Mouse (Mus musculus) gastrocnemius, adult 2 months (tissue): ENCODE measurements around the gene Cdk2ap2. TPM values are rescaled to one million over a fixed set of nuclear protein-coding genes. Genes with fewer than 3 reads are reported as not detected.

Experiments used
- DNase-seq: peaks from one replicate; pipeline ENCODE4 v3.0.0; 2022
- H3K27ac ChIP-seq: fragments of 200-600 bp; 2 replicates; pipeline ENCODE4 v1.8.1; 2022; ENCODE audit warnings: mild to moderate bottlenecking
- H3K4me3 ChIP-seq: fragments of 200-600 bp; 2 replicates; pipeline ENCODE4 v1.8.1; 2022; ENCODE audit warnings: mild to moderate bottlenecking, moderate library complexity
- CTCF ChIP-seq: fragments of 200-600 bp; IDR thresholded peaks from 2 replicates; pipeline ENCODE4 v1.8.1; 2022; ENCODE audit warnings: antibody characterized with exemption, mild to moderate bottlenecking, moderate library complexity
- intact Hi-C: fragments of 180-260 bp; cut with DNase I; formaldehyde crosslinking; loops from one replicate; pipeline ENCODE4 v1.15.1; 2025
- total RNA-seq, 2 experiments: library from RNA; stranded (reverse); gene quantifications; 2 replicates each; pipeline ENCODE4 v1.2.3; 2021

Gene Cdk2ap2
- total RNA-seq, 2 experiments from 2014 or later = 17.9 to 22.4 TPM

GRCm38 (mm10) chr19:4070311-4070710 lies 26.7 kb upstream of the Cdk2ap2 start:
- TF ChIP-seq CTCF = no peak
- H3K4me3 ChIP-seq = no peak overlapping the region
- no peak overlapping the region for H3K27ac ChIP-seq
- intact Hi-C loops = no loop called here
- no peak for DNase-seq

- no peak for DNase-seq
- intact Hi-C loops = no loop called here
- Histone ChIP-seq H3K4me3 (no peak overlapping the region), H3K27ac (no peak overlapping the region)
- no peak for TF ChIP-seq CTCF
These were observed 26.2 kb upstream of the Cdk2ap2 start for GRCm38 (mm10) chr19:4070756-4071155.

- TF ChIP-seq CTCF = no peak
- Histone ChIP-seq H3K4me3 (no peak overlapping the region), H3K27ac (no peak overlapping the region)
- intact Hi-C loops = no loop called here
- DNase-seq = no peak
These were observed 25.6 kb upstream of the Cdk2ap2 start for GRCm38 (mm10) chr19:4071406-4071805.

GRCm38 (mm10) chr19:4072706-4073424 lies 24.1 kb upstream of the Cdk2ap2 start:
- DNase-seq = no peak
- intact Hi-C loops = no loop called here
- TF ChIP-seq CTCF = no peak
- Histone ChIP-seq H3K4me3 (no peak overlapping the region), H3K27ac (no peak overlapping the region)

- TF ChIP-seq CTCF = no peak
- no peak for DNase-seq
These were observed 21.5 kb upstream of the Cdk2ap2 start for GRCm38 (mm10) chr19:4075531-4075930.

GRCm38 (mm10) chr19:4079594-4079993 lies 17.4 kb upstream of the Cdk2ap2 start:
- DNase-seq = no peak
- intact Hi-C loops = no loop called here
- Histone ChIP-seq H3K4me3 (no peak overlapping the region), H3K27ac (no peak overlapping the region)
- no peak for TF ChIP-seq CTCF

More at GRCm38 (mm10) chr19:4075531-4075930, 21.5 kb upstream of the Cdk2ap2 start:
- intact Hi-C loops = no loop called here
- H3K4me3 ChIP-seq = no peak overlapping the region
- no peak overlapping the region for H3K27ac ChIP-seq

GRCm38 (mm10) chr19:4080511-4081009 lies 16.4 kb upstream of the Cdk2ap2 start:
- peak; percentile 9; the same call in 1 of the 2 replicates for TF ChIP-seq CTCF
- intact Hi-C loops = no loop called here
- H3K4me3 ChIP-seq = no peak overlapping the region
- no peak for DNase-seq
- no peak overlapping the region for H3K27ac ChIP-seq

GRCm38 (mm10) chr19:4081394-4081793 lies 15.6 kb upstream of the Cdk2ap2 start, which contains the start of gene Cabp2:
Gene Cabp2, plus strand, starts transcription at chr19:4081578.
- Histone ChIP-seq H3K27ac (no peak within 1 kb of the TSS), H3K4me3 (no peak within 1 kb of the TSS)
- no peak for TF ChIP-seq CTCF
- no peak for DNase-seq
- intact Hi-C loops = no loop called here

- H3K4me3 ChIP-seq = no peak overlapping the region
- TF ChIP-seq CTCF = no peak
- intact Hi-C loops = no loop called here
- no peak overlapping the region for H3K27ac ChIP-seq
- no peak for DNase-seq
These were observed 14.6 kb upstream of the Cdk2ap2 start for GRCm38 (mm10) chr19:4082219-4082965.

GRCm38 (mm10) chr19:4083316-4083715 lies 13.7 kb upstream of the Cdk2ap2 start:
- DNase-seq = no peak
- Histone ChIP-seq H3K27ac (no peak overlapping the region), H3K4me3 (no peak overlapping the region)
- TF ChIP-seq CTCF = no peak
- intact Hi-C loops = no loop called here

GRCm38 (mm10) chr19:4083826-4084225 lies 13.2 kb upstream of the Cdk2ap2 start:
- no peak for TF ChIP-seq CTCF
- intact Hi-C loops = no loop called here
- Histone ChIP-seq H3K27ac (no peak overlapping the region), H3K4me3 (no peak overlapping the region)
- DNase-seq = no peak

GRCm38 (mm10) chr19:4084984-4085383 lies 12.0 kb upstream of the Cdk2ap2 start:
- no peak overlapping the region for H3K4me3 ChIP-seq
- no peak for DNase-seq
- intact Hi-C loops = no loop called here
- peak; percentile 41 for TF ChIP-seq CTCF
- H3K27ac ChIP-seq = no peak overlapping the region

- DNase-seq = no peak
- Histone ChIP-seq H3K4me3 (no peak overlapping the region), H3K27ac (no peak overlapping the region)
- no peak for TF ChIP-seq CTCF
- intact Hi-C loops = no loop called here
These were observed 10.8 kb upstream of the Cdk2ap2 start for GRCm38 (mm10) chr19:4086156-4086555.

GRCm38 (mm10) chr19:4087090-4087489 lies 9.9 kb upstream of the Cdk2ap2 start:
- intact Hi-C loops = no loop called here
- no peak overlapping the region for H3K27ac ChIP-seq
- DNase-seq = no peak
- TF ChIP-seq CTCF = no peak
- H3K4me3 ChIP-seq = no peak overlapping the region
